Mouse (Mus musculus) adrenal gland, adult 2 months (tissue): ENCODE data around the gene Mrnip. TPM values are rescaled to one million over a fixed set of nuclear protein-coding genes. Genes with fewer than 3 reads are reported as not detected.

ENCODE experiments used
- DNase-seq: peaks from one replicate; pipeline ENCODE4 v3.0.0; 2021
- polyA plus RNA-seq: library from polyadenylated mRNA; depleted of rRNA; stranded (reverse); fragments of >200 nt; gene quantifications from 2 replicates; pipeline ENCODE4 v1.2.3, GENCODE M21; 2012
- total RNA-seq, 2 experiments: library from RNA; stranded (reverse); gene quantifications; 2 replicates each; pipeline ENCODE4 v1.2.3; 2021

Gene Mrnip
- total and polyA plus RNA-seq, 3 experiments = 4.9 to 11.5 (median 8.7) TPM

GRCm38 (mm10) chr11:50225611-50226378 is 51.6 kb downstream of the Mrnip start:
- DNase-seq = peak; percentile 76

DNA sequence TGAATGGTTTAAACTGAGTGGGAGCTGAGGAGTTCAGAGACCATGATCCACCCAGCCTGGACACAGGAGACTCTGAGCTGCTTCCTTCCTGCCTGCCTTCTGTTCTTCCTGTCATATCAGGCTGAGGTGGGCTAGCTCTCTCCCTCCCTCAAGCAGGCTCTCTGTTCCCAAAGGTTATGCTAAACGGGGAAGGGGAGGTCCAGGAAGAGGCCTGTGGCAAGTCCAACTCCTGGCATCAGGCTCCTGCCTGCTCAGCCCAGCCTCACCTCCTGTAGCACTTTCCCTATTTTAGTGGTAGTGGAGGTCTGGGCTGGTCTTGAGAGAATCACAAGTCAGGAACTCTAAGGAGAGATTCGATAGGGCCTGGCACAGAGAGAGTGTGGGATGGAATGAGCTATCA is 52.2 kb downstream of the Mrnip start:
- peak; percentile 30 for DNase-seq

DNA sequence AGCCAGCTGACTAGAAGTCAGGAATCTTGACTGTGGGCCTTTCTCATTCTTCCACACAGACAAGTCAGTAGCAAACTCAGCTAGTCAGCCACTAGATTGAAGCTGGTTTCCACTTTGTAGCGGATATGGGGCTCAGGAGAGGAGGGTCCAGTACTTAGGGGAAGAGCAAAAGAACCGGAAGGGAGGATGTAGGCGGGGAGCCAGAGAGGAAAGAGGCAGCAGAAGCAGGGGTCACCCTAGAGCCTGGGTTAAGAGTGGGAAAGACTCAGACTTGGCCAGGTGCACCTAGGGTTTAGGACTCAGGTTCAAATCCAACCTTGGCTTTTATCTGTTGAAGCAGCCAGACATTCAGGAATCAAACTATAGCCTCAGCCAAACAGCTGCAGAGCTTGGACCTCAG is 53.0 kb downstream of the Mrnip start:
- DNase-seq = peak; percentile 23

GRCm38 (mm10) chr11:50227736-50228135 is 53.5 kb downstream of the Mrnip start:
- DNase-seq = peak; percentile 11

GRCm38 (mm10) chr11:50228772-50229171 is 54.5 kb downstream of the Mrnip start:
- peak; percentile 48 for DNase-seq

DNA sequence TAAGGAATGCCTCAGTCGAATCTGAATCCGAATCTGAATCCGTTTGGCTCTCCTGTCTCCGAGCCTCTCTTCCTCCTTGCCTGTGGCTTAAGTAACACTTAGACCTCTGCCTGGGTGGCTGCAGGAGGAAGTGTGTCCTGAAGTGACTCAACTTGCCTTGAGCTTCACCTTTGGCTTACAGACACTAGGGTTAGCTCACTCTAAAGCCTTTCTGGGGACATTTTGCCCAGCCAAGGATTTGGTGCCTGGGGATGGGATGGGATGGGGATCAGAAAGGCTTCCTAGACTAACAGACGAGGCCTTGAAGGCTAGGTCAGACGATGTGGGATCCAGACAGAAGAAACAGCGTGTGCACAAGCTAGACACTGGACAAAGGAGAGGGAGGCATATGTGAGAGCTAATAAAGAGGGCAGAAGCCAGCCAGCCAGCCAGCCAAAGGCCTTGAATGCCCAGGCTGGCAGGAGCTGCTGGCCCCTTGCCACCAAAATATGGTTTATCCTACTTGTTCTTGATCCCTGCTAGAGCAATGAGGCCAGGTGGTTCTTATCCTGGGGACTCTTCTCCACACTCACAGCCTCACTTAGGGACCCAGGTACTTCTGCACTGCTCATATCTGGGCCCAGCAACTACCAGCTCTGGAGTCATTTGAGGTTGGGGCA is 55.1 kb downstream of the Mrnip start:
- peak; percentile 84 for DNase-seq

DNA sequence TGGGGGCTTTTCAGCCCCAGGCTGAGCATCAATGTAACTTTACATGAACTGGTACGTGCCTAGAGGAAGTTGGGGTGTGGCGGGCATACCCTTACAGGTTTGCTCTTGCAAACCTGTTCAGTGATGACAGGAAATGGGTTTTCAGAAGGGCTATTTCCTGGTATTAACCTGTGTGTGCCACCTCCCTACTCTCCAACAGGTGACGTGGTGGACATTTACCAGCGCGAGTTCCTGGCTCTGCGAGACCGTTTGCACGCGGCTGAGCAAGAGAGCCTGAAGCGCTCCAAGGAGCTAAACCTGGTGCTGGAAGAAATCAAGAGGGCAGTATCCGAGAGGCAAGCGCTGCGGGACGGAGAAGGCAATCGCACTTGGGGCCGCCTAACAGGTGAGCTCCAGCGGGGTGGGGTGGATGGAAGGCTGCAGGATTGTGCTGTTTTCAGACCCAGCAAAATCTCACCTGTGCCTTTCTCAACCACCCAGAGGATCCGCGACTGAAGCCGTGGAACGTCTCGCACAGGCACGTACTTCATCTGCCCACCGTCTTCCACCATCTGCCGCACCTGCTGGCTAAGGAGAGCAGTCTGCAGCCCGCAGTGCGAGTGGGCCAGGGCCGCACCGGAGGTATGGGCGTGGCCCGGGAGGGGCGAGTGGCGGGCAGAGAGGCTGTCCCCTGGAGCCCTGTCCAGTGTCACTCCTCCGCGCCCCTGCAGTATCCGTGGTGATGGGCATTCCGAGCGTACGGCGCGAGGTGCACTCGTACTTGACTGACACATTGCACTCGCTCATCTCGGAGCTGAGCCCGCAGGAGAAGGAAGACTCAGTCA is 56.4 kb downstream of the Mrnip start:
- DNase-seq = peak; percentile 14

DNA sequence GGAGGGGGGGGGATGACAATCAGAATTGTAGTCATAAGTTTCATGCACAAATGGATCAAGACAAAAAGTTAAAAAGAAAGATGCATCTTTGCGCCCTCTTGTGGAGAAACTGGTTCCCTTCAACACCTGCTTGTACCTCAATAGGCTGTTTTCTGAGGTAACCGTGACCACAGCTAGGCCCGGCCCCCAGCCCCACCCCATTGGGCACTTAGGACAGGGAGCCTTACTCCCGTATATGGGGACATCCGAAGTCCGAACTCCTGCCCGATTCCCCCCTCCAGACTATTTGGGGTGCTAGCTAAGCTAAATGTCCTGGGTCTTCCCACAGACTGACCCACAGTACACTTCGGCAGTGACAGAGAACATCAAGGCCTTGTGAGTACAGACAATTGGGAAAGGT is 57.2 kb downstream of the Mrnip start:
- DNase-seq = peak; percentile 55

- DNase-seq = peak; percentile 1
Observed at GRCm38 (mm10) chr11:50233022-50233421, 58.8 kb downstream of the Mrnip start.

GRCm38 (mm10) chr11:50233993-50234392 is 59.7 kb downstream of the Mrnip start:
- peak; percentile 1 for DNase-seq

GRCm38 (mm10) chr11:50234606-50235005 is 60.4 kb downstream of the Mrnip start:
- DNase-seq = no peak

- peak; percentile 94 for DNase-seq
Observed at GRCm38 (mm10) chr11:50236540-50236936, 62.3 kb downstream of the Mrnip start.

GRCm38 (mm10) chr11:50236937-50237835 is 62.9 kb downstream of the Mrnip start:
- peak; percentile 6 for DNase-seq

GRCm38 (mm10) chr11:50238324-50238723 is 64.1 kb downstream of the Mrnip start, which contains the start of gene Ltc4s:
TSS of gene Ltc4s (minus strand) at chr11:50238616.
- DNase-seq = no peak

- DNase-seq = no peak
Observed at GRCm38 (mm10) chr11:50238821-50239791, 64.9 kb downstream of the Mrnip start.

GRCm38 (mm10) chr11:50240235-50240911 is 66.1 kb downstream of the Mrnip start:
- no peak for DNase-seq

GRCm38 (mm10) chr11:50243926-50244325 is 69.7 kb downstream of the Mrnip start:
- no peak for DNase-seq

DNA sequence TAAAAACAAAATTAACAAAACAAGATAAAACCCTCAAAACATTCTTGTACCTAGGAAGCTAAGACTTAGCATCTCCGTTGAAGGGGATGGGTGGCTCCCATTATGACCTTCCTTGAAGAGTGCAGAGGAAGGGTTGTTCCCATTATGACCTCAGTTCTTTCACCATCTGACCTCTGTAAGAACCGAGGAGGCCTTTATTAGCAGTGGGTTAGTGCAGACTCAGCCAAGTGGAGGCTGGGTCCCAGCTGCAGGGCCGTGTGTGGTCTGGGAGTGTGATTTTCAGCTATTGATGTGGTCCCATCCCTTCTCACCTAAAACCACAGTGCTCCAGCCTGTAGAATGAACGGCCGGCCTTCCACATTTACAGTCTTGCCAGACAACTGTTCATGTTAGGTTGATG is 71.0 kb downstream of the Mrnip start:
- no peak for DNase-seq

- DNase-seq = no peak
Observed at GRCm38 (mm10) chr11:50248473-50249171, 74.4 kb downstream of the Mrnip start.
